8 mouse cellular contexts compared by ENCODE assay signal in genomic region chr16:17209981-17210838, GRCm38 (mm10). TPM values are rescaled to one million over a fixed set of nuclear protein-coding genes. Genes with fewer than 3 reads are reported as not detected.
DNase-seq lines count a peak whose midpoint lies in the region; ATAC-seq and TF ChIP-seq lines count a peak whose summit lies in the region.

No protein-coding gene starts in this region.

- peak overlapping the region; percentile 75 for H3K9ac ChIP-seq in hindbrain, embryonic 12.5 days

- H3K36me3 ChIP-seq in G1E (replicated peaks), result peaks cover 44% of the 10 kb centered on the region
- H3K36me3 ChIP-seq in hindbrain, embryonic 12.5 days, result no peaks in the 10 kb centered on the region

- DNase-seq in G1E (ENCODE audit: low spot score), result peak; percentile 81
- peak; percentile 96 to 97 for DNase-seq in cerebellum, postnatal 10 days
- DNase-seq in frontal cortex, postnatal 10 days (ENCODE audit: low spot score in 2 of 2), result peak; percentile 69 to 84
- peak; percentile 83 to 84 for DNase-seq in layer of hippocampus, postnatal 14 days (ENCODE audit: low spot score in 2 of 2)
- DNase-seq in lung, postnatal 10 days, result peak; percentile 91
- peak; percentile 84 for DNase-seq in ovary, postnatal 14 days (ENCODE audit: low spot score)
- peak; percentile 86 to 94 for DNase-seq in thymus, postnatal 10 days (ENCODE audit: low spot score in 2 of 2)

- WGBS in hindbrain, embryonic 12.5 days, result 8% methylated on average over 48 of the region's 48 CpGs

- TF ChIP-seq CTCF in G1E (IDR thresholded peaks at IDR 0.05; ENCODE audit: low read depth, low read length), result peak; percentile 80

- peaks cover 70% of the 10 kb centered on the region for H3K4me1 ChIP-seq in G1E (ENCODE audit: insufficient read depth, low read depth, low read length)
- H3K4me1 ChIP-seq in hindbrain, embryonic 12.5 days, result peaks cover 21% of the 10 kb centered on the region

- ATAC-seq in G1E (ENCODE audit: extremely low read depth, insufficient number of reproducible peaks, low FRiP score, poor library complexity, severe bottlenecking), result peak; percentile 62; the same call in 1 of the 2 replicates
- ATAC-seq in hindbrain, embryonic 12.5 days (ENCODE audit: low FRiP score), result peak; percentile 71

- peak overlapping the region; percentile 91 for H3K4me3 ChIP-seq in G1E (ENCODE audit: low read depth, low read length)
- peak overlapping the region; percentile 60 for H3K4me3 ChIP-seq in hindbrain, embryonic 12.5 days

- H3K27me3 ChIP-seq in G1E (ENCODE audit: insufficient read depth, low read length), result no peaks in the 10 kb centered on the region; the same call in 1 of the 2 replicates
- H3K27me3 ChIP-seq in hindbrain, embryonic 12.5 days, result peaks cover 22% of the 10 kb centered on the region

- no peaks in the 10 kb centered on the region for H3K9me3 ChIP-seq in G1E (replicated peaks)
- no peaks in the 10 kb centered on the region for H3K9me3 ChIP-seq in hindbrain, embryonic 12.5 days (replicated peaks)

- peak overlapping the region; percentile 92 for H3K4me2 ChIP-seq in hindbrain, embryonic 12.5 days (replicated peaks)

- peak overlapping the region; percentile 40 for H3K27ac ChIP-seq in hindbrain, embryonic 12.5 days

RNA-seq across cellular contexts. Expression of gene Rimbp3, which starts 1.8 kb away (rescaled TPM):
- total RNA-seq in G1E (2014; fragmentation: Nextera tagmentation) (5.6 TPM in 2 replicates), G1E (2017) (1.6 and 2.1 TPM in 2 replicates)
- 1.5 and 1.7 TPM in 2 replicates for polyA plus RNA-seq in G1E (2012)
- 1.3 and 2.0 TPM in 2 replicates for polyA plus RNA-seq in hindbrain, embryonic 12.5 days (2016; fragmentation: Nextera tagmentation; extraction: Ambion mirVana)
- 1 to 10 TPM; 2.5 to 3.1 TPM for total RNA-seq in layer of hippocampus, postnatal 14 days (2021)

RNA-seq across cellular contexts. Expression of gene Ube2l3, which starts 7.8 kb away (rescaled TPM):
- total RNA-seq in G1E (2014; fragmentation: Nextera tagmentation), result 356 and 455 TPM in 2 replicates
- total RNA-seq in G1E (2017), result 143 and 176 TPM in 2 replicates
- polyA plus RNA-seq in G1E (2012), result 96.3 and 111 TPM in 2 replicates
- 346 and 373 TPM in 2 replicates for polyA plus RNA-seq in hindbrain, embryonic 12.5 days (2016; fragmentation: Nextera tagmentation; extraction: Ambion mirVana)
- total RNA-seq in layer of hippocampus, postnatal 14 days (2021), result 100 to 1,000 TPM; 157 to 159 TPM

RNA-seq across cellular contexts. Expression of gene Hic2, which starts 23.2 kb away (rescaled TPM):
- total RNA-seq in G1E (2014; fragmentation: Nextera tagmentation), result 25.1 and 25.6 TPM in 2 replicates
- total RNA-seq in G1E (2017), result 14.8 and 15.1 TPM in 2 replicates
- 21.4 and 22.0 TPM in 2 replicates for polyA plus RNA-seq in G1E (2012)
- polyA plus RNA-seq in hindbrain, embryonic 12.5 days (2016; fragmentation: Nextera tagmentation; extraction: Ambion mirVana), result 12.3 and 13.8 TPM in 2 replicates
- total RNA-seq in layer of hippocampus, postnatal 14 days (2021), result 1 to 10 TPM; 4.3 to 4.4 TPM

Comparison
In these comparisons a context has a peak if more than half of its experiments do, and no peak if none do; other contexts are left out.
1. Peak in every context shown above with its lines: DNase-seq, ATAC-seq, H3K4me3 ChIP-seq and H3K27ac ChIP-seq.